Comparison of ENCODE assay signal across 10 mouse cellular contexts in genomic region chr5:32441336-32441735, GRCm38 (mm10). TPM values are rescaled to one million over a fixed set of nuclear protein-coding genes. Genes with fewer than 3 reads are reported as not detected.
DNase-seq lines count a peak whose midpoint lies in the region; TF ChIP-seq lines count a peak whose summit lies in the region.
"Had no signal": no experiment of that assay in that cellular context is flagged by ENCODE, and none has a peak within 500 bp of the region (broad histone marks: within the 10 kb centered on the region; RNA-seq: fewer than 3 reads in every experiment).

No protein-coding gene starts in this region.

- no peak overlapping the region for H3K4me3 ChIP-seq in cerebellum, adult 2 months (replicated peaks; ENCODE audit: insufficient read depth, low read depth, low read length)
- H3K4me3 ChIP-seq in layer of hippocampus, adult 2 months, result no peak overlapping the region
- H3K4me3 ChIP-seq: forebrain, embryonic 13.5 days; liver, embryonic 13.5 days had no signal

- H3K27me3 ChIP-seq in cerebellum, adult 2 months (ENCODE audit: control insufficient read depth, insufficient read depth, low read length), result no peaks in the 10 kb centered on the region
- H3K27me3 ChIP-seq: forebrain, embryonic 13.5 days; liver, embryonic 13.5 days had no signal

- peaks cover 19% of the 10 kb centered on the region for H3K4me1 ChIP-seq in cerebellum, adult 2 months (ENCODE audit: control insufficient read depth, insufficient read depth, low read length)
- H3K4me1 ChIP-seq: liver, embryonic 13.5 days had no signal

- no peak for TF ChIP-seq POLR2A in cerebellum, adult 2 months (IDR thresholded peaks at IDR 0.05; ENCODE audit: borderline replicate concordance, insufficient read depth, low read length)

- WGBS in cerebellum, adult 2 months, result 31% methylated on average over 3 of the region's 3 CpGs

- TF ChIP-seq CTCF in cerebellum, adult 2 months (IDR thresholded peaks at IDR 0.05; ENCODE audit: borderline replicate concordance, insufficient read depth, low read depth, low read length), result no peak
- TF ChIP-seq CTCF in layer of hippocampus, adult 2 months (conservative IDR thresholded peaks at IDR 0.05), result no peak

- peak; percentile 39 to 64 for DNase-seq in cerebellum, adult 2 months
- DNase-seq in cerebellum, adult 11 months, result no peak
- DNase-seq in layer of hippocampus, adult 2 months (ENCODE audit: low spot score in 2 of 2), result no peak
- DNase-seq in layer of hippocampus, adult 8-10 months (ENCODE audit: low spot score in 2 of 2), result no peak
- peak; percentile 61 for DNase-seq in adrenal gland, postnatal 14 days
- peak; percentile 55 for DNase-seq in kidney, postnatal 14 days
- DNase-seq in spleen, postnatal 4 days (ENCODE audit: low spot score in 2 of 2), result no peak
- no peak for DNase-seq in right cerebral cortex, postnatal 14 days
- DNase-seq: liver, embryonic 13.5 days had no signal

- no peak overlapping the region for H3K27ac ChIP-seq in cerebellum, adult 2 months (ENCODE audit: insufficient read depth, low read length)
- peak overlapping the region; percentile 48 for H3K27ac ChIP-seq in layer of hippocampus, adult 2 months
- H3K27ac ChIP-seq: forebrain, embryonic 13.5 days; liver, embryonic 13.5 days had no signal

RNA-seq across cellular contexts. Expression of gene Ppp1cb, which starts 17.3 kb away (rescaled TPM):
- polyA plus RNA-seq in cerebellum, adult 2 months (2012; rRNA removed), result 226 and 236 TPM in 2 replicates
- 100 to 1,000 TPM; 418 to 439 TPM for total RNA-seq in layer of hippocampus, adult 2 months (2021)
- total RNA-seq in layer of hippocampus, adult 8-10 months (2022), result 100 to 1,000 TPM; 366 to 393 (median 386) TPM
- total RNA-seq in adrenal gland, postnatal 14 days (2021), result 358 and 364 TPM in 2 replicates

Comparison
In these comparisons a context has a peak if more than half of its experiments do, and no peak if none do; other contexts are left out.
1. DNase-seq: peak in cerebellum, adult 2 months (2 of 2), adrenal gland, postnatal 14 days (single experiment) and kidney, postnatal 14 days (single experiment); none in cerebellum, adult 11 months (single experiment), layer of hippocampus, adult 2 months (0 of 2), layer of hippocampus, adult 8-10 months (0 of 2), spleen, postnatal 4 days (0 of 2) and right cerebral cortex, postnatal 14 days (single experiment).